Mouse (Mus musculus) adrenal gland, adult 2 months (tissue): ENCODE measurements around the gene Clk3. TPM values are rescaled to one million over a fixed set of nuclear protein-coding genes. Genes with fewer than 3 reads are reported as not detected.
"Not testable (repeated sequence)": the region's sequence is repeated elsewhere in the genome, so short reads cannot be mapped to it uniquely, and the experiment has no call there.

Experiments used
- DNase-seq: peaks from one replicate; pipeline ENCODE4 v3.0.0; 2021
- polyA plus RNA-seq: library from polyadenylated mRNA; depleted of rRNA; stranded (reverse); fragments of >200 nt; gene quantifications from 2 replicates; pipeline ENCODE4 v1.2.3, GENCODE M21; 2012; rRNA removed
- total RNA-seq, 2 experiments: library from RNA; stranded (reverse); gene quantifications; 2 replicates each; pipeline ENCODE4 v1.2.3; 2021

Gene Clk3
- total and polyA plus RNA-seq, 3 experiments, result 52.2 to 87.8 (median 60.6) TPM

- DNase-seq, result no peak
Measured at GRCm38 (mm10) chr9:57723796-57724195, 41.9 kb downstream of the Clk3 start.

- peak; percentile 60 for DNase-seq
Measured at GRCm38 (mm10) chr9:57723315-57723715, 42.3 kb downstream of the Clk3 start.

DNA sequence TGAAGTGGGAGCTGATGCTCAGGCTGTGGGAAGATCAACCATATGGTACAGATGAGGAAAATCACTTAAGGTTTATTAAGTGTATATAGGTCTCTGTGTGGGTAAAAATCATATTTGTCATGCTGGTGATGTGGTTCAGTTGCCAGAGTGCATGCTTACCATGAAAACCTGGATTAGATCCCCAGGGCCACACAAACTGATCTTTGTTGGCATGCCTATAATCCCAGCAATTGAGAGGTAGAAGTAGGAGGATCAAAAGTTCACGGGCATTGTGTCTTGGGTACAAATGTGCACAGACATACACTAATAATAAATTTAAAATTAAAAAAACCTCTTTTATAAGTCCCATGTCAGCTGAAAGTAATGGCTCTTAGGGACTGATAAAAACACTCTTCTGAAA, 43.3 kb downstream of the Clk3 start:
- no peak for DNase-seq

DNA sequence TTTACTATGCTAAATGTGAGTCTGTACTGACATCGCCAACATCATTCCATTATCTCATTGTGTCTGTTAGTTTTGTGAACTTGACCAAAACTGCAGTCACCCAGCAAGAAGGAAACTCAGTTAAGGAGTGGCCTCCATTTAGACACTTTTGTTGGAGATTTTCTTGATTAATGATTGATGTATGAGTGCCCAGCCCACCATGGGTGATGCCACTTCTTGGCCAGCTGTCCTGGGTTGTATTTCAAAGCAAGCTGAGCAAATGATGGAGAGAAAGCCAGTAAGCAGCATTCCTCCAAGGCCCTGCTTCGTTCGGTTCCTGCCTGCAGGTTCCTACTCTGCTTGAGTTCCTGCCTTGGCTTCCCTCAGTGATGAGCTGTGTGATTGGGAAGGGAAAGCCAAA, 44.9 kb downstream of the Clk3 start:
- no peak for DNase-seq

- DNase-seq, result peak; percentile 17
Measured at GRCm38 (mm10) chr9:57718408-57718807, 47.3 kb downstream of the Clk3 start.

GRCm38 (mm10) chr9:57712194-57712593, 53.5 kb downstream of the Clk3 start:
- no peak for DNase-seq

DNA sequence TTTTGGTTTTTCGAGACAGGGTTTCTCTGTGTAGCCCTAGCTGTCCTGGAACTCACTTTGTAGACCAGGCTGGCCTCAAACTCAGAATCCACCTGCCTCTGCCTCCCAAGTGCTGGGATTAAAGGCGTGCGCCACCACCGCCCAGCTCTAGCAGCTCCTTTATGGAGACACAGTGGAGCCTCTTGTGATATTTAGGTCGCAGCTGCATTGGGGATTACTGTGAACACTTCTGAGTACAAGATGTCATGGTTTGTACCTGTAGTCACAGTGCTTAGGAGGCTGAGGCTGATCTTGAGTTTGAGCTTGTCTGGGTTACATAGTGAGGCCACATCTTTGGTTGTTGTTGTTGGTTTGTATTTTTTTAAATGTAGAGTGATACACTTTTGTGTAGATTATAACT, 55.4 kb downstream of the Clk3 start:
- not testable (repeated sequence) for DNase-seq

- peak; percentile 41 for DNase-seq
Measured at GRCm38 (mm10) chr9:57708720-57709274, 56.9 kb downstream of the Clk3 start.

DNA sequence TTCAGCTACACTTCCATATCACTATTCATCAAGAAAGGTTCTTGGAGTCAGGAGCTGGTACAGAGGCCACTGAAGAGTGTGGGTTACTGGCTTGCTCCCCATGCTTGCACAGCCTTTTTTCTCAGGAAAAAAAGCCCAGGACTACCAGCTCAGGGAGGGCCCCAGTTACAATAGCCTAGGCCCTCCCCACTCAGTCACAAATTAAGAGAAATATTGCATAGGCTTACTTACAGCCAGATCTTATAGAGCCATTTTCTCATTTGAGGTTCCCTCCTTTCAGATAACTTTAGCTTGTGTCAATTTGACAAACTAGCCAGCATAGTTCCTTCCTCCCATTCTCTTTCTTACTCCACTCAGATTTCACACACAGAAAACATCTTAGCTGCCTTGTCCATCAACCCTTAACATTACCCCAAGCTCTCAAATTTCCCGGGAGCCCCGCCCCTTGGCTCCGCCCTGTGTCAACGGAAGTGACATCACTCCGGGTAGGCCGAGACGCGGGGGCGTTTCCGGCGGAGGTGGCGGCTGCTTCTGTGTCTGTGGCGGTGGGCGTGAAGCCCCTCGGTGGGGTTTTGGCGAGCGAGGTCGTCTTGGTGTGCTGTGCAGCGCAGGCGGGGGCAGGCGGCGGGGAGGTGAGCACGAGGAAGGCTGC, 57.5 kb downstream of the Clk3 start, which contains the start of gene Edc3:
Gene Edc3 (plus strand): TSS at position 473 of the 652 bp plus-strand sequence.
- DNase-seq, result peak; percentile 92

DNA sequence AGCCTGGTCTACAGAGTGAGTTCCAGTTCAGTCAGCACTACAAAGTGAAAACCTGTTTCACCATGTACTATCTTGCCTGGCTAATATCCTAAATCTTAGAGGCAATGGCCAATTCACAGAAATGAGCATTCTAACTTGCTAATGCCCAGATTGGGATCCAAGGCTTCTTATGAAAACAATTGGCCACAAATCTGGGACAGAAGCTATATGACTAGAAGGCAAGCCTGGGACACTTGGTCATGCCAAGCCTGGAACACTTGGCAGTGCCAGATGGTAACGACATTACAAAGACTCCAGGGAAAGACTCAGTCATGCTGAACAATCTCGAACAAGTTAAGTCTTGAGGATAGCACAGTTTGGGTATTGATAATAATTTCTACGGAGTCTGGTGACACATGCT, 59.2 kb downstream of the Clk3 start:
- no peak for DNase-seq

Other genes starting within 250 kb of the Clk3 start
- 100 to 1,000 TPM; 430 to 653 TPM for gene Cox5a, start 244.6 kb downstream of the Clk3 start, total RNA-seq
- 880 and 1,121 TPM in 2 replicates for gene Cox5a, start 244.6 kb downstream of the Clk3 start, polyA plus RNA-seq
- 10 to 100 TPM; 19.3 to 33.8 TPM for gene Fam219b, start 228.3 kb downstream of the Clk3 start, total RNA-seq
- gene Fam219b, start 228.3 kb downstream of the Clk3 start, polyA plus RNA-seq, result 45.8 and 61.8 TPM in 2 replicates
- gene Mpi, start 213.1 kb downstream of the Clk3 start, total RNA-seq, result 10 to 100 TPM; 35.6 to 41.8 TPM
- gene Mpi, start 213.1 kb downstream of the Clk3 start, polyA plus RNA-seq, result 23.1 and 29.0 TPM in 2 replicates
- gene Scamp2, start 204.9 kb downstream of the Clk3 start, total RNA-seq, result 10 to 100 TPM; 65.7 to 72.3 TPM
- 81.1 and 94.0 TPM in 2 replicates for gene Scamp2, start 204.9 kb downstream of the Clk3 start, polyA plus RNA-seq
- gene Ulk3, start 176.4 kb downstream of the Clk3 start, total RNA-seq, result 10 to 100 TPM; 11.0 to 14.7 TPM
- gene Ulk3, start 176.4 kb downstream of the Clk3 start, polyA plus RNA-seq, result 20.7 and 23.0 TPM in 2 replicates
- gene Cplx3, start 159.6 kb downstream of the Clk3 start, total RNA-seq, result not detected
- gene Cplx3, start 159.6 kb downstream of the Clk3 start, polyA plus RNA-seq, result not detected in 2 replicates
- not detected for gene Lman1l, start 145.1 kb downstream of the Clk3 start, total RNA-seq
- gene Lman1l, start 145.1 kb downstream of the Clk3 start, polyA plus RNA-seq, result not detected in 2 replicates
- gene Csk, start 112.2 kb downstream of the Clk3 start, total RNA-seq, result 10 to 100 TPM; 61.1 to 95.5 TPM
- 75.0 and 80.2 TPM in 2 replicates for gene Csk, start 112.2 kb downstream of the Clk3 start, polyA plus RNA-seq
- 1 to 10 TPM in 1 of 2 experiments, not detected in 1; 1.6 TPM for gene Cyp1a2, start 82.2 kb downstream of the Clk3 start, total RNA-seq
- gene Cyp1a2, start 82.2 kb downstream of the Clk3 start, polyA plus RNA-seq, result 0.24 TPM in 1 of 2 replicates, not detected in the other
- gene Cyp1a1, start 77.9 kb downstream of the Clk3 start, total RNA-seq, result under 1 TPM; 0.28 to 0.61 TPM
- gene Cyp1a1, start 77.9 kb downstream of the Clk3 start, polyA plus RNA-seq, result 0.07 and 0.18 TPM in 2 replicates
- 1 to 10 TPM; 7.6 to 7.8 TPM for gene Edc3, start 57.3 kb downstream of the Clk3 start, total RNA-seq
- 5.3 and 5.5 TPM in 2 replicates for gene Edc3, start 57.3 kb downstream of the Clk3 start, polyA plus RNA-seq
- 1 to 10 TPM; 3.4 to 5.5 TPM for gene Arid3b, start 70.9 kb upstream of the Clk3 start, total RNA-seq
- gene Arid3b, start 70.9 kb upstream of the Clk3 start, polyA plus RNA-seq, result 6.9 and 8.8 TPM in 2 replicates
- gene Ubl7, start 145.1 kb upstream of the Clk3 start, total RNA-seq, result 10 to 100 TPM; 73.9 to 81.5 TPM
- 273 and 305 TPM in 2 replicates for gene Ubl7, start 145.1 kb upstream of the Clk3 start, polyA plus RNA-seq
- gene Sema7a, start 174.3 kb upstream of the Clk3 start, total RNA-seq, result 10 to 100 TPM in 1 of 2 experiments, 1 to 10 TPM in 1; 8.2 to 17.0 TPM
- 54.9 and 59.4 TPM in 2 replicates for gene Sema7a, start 174.3 kb upstream of the Clk3 start, polyA plus RNA-seq
- gene Cyp11a1, start 240.6 kb upstream of the Clk3 start, total RNA-seq, result 1,000 to 10,000 TPM; 6,621 to 7,422 TPM
- 1,463 and 1,873 TPM in 2 replicates for gene Cyp11a1, start 240.6 kb upstream of the Clk3 start, polyA plus RNA-seq